Mouse (Mus musculus) embryonic facial prominence, embryonic 13.5 days (tissue): ENCODE data around the gene Ola1. TPM values are rescaled to one million over a fixed set of nuclear protein-coding genes. Genes with fewer than 3 reads are reported as not detected.

Experiments used
- ATAC-seq: fragments of 200-750 bp; cut with Nextera tagmentation; 2 replicates; pipeline ENCODE4 v1.8.0; 2017; ENCODE audit warnings: low read depth; ENCODE audit not compliant: insufficient number of reproducible peaks, insufficient read depth, low FRiP score, low TSS enrichment
- H3K27ac ChIP-seq: fragments of 300-500 bp; sonication (generic); 2 replicates; pipeline ENCODE4 v1.5.1; 2015; ENCODE audit warnings: moderate library complexity, mild to moderate bottlenecking, inconsistent platforms
- H3K27me3 ChIP-seq: fragments of 300-500 bp; sonication (generic); 2 replicates; pipeline ENCODE4 v1.6.1; 2015; ENCODE audit warnings: mild to moderate bottlenecking, inconsistent platforms
- H3K36me3 ChIP-seq: fragments of 300-500 bp; sonication (generic); 2 replicates; pipeline ENCODE4 v1.6.1; 2015; ENCODE audit warnings: mild to moderate bottlenecking, inconsistent platforms
- H3K4me1 ChIP-seq: fragments of 300-500 bp; sonication (generic); 2 replicates; pipeline ENCODE4 v1.6.1; 2015; ENCODE audit warnings: inconsistent platforms
- H3K4me2 ChIP-seq: fragments of 300-500 bp; sonication (generic); 2 replicates; pipeline ENCODE4 v1.6.1; 2015; ENCODE audit warnings: moderate library complexity, mild to moderate bottlenecking, inconsistent platforms
- H3K4me3 ChIP-seq: fragments of 300-500 bp; sonication (generic); 2 replicates; pipeline ENCODE4 v1.5.1; 2015; ENCODE audit warnings: mild to moderate bottlenecking, inconsistent platforms
- H3K9ac ChIP-seq: fragments of 300-500 bp; sonication (generic); 2 replicates; pipeline ENCODE4 v1.6.1; 2015; ENCODE audit warnings: mild to moderate bottlenecking, inconsistent platforms
- H3K9me3 ChIP-seq: fragments of 300-500 bp; sonication (generic); 2 replicates; pipeline ENCODE4 v1.6.1; 2016; ENCODE audit warnings: inconsistent platforms
- WGBS: fragments of 180-500 bp; shearing (Covaris S2); methylation state at CpG from one replicate; pipeline ENCODE4 v1.1.7; 2015; ENCODE audit warnings: mixed read lengths; 5-methylcytosine and 5-hydroxymethylcytosine counted together
- polyA plus RNA-seq: library from polyadenylated mRNA; unstranded; fragments of >200 nt; fragmentation: Nextera tagmentation; extraction: Ambion mirVana; gene quantifications from 2 replicates; pipeline ENCODE4 v1.2.1, GENCODE M21; 2015

The Ola1 gene
- polyA plus RNA-seq, 1 experiment from 2014 or later: 118 TPM

GRCm38 (mm10) chr2:73063911-73064619, 154.7 kb downstream of the Ola1 start:
- no peak for ATAC-seq
- Histone ChIP-seq H3K36me3 (no peaks in the 10 kb centered on the region), H3K9ac (no peak overlapping the region), H3K4me1 (peaks cover 19% of the 10 kb centered on the region), H3K4me2 (no peak overlapping the region), H3K27ac (no peak overlapping the region), H3K9me3 (no peaks in the 10 kb centered on the region), H3K4me3 (no peak overlapping the region), H3K27me3 (no peaks in the 10 kb centered on the region; the same call in 1 of the 2 replicates)
- 79% methylated on average over 14 of the region's 14 CpGs for WGBS

- H3K9me3 ChIP-seq: no peaks in the 10 kb centered on the region
- no peaks in the 10 kb centered on the region for H3K27me3 ChIP-seq
- 54% methylated on average over 6 of the region's 6 CpGs for WGBS
- H3K4me3 ChIP-seq: no peak overlapping the region
- no peak overlapping the region for H3K27ac ChIP-seq
- no peak overlapping the region for H3K4me2 ChIP-seq
- no peaks in the 10 kb centered on the region for H3K4me1 ChIP-seq
- ATAC-seq: no peak
- H3K9ac ChIP-seq: no peak overlapping the region
- H3K36me3 ChIP-seq: no peaks in the 10 kb centered on the region
These were observed 158.5 kb downstream of the Ola1 start for GRCm38 (mm10) chr2:73060259-73060585.

- Histone ChIP-seq H3K4me2 (no peak overlapping the region), H3K9me3 (no peaks in the 10 kb centered on the region), H3K27ac (no peak overlapping the region), H3K4me3 (no peak overlapping the region), H3K9ac (no peak overlapping the region), H3K4me1 (no peaks in the 10 kb centered on the region), H3K36me3 (no peaks in the 10 kb centered on the region), H3K27me3 (no peaks in the 10 kb centered on the region)
- 25% methylated on average over 12 of the region's 12 CpGs for WGBS
- no peak for ATAC-seq
These were observed 159.0 kb downstream of the Ola1 start for GRCm38 (mm10) chr2:73059550-73060258.

- Histone ChIP-seq H3K9ac (no peak overlapping the region), H3K9me3 (no peaks in the 10 kb centered on the region), H3K4me3 (no peak overlapping the region), H3K4me2 (no peak overlapping the region), H3K36me3 (no peaks in the 10 kb centered on the region), H3K4me1 (no peaks in the 10 kb centered on the region), H3K27ac (no peak overlapping the region), H3K27me3 (no peaks in the 10 kb centered on the region)
- no peak for ATAC-seq
- 93% methylated on average over 1 of the region's 1 CpGs for WGBS
These were observed 160.4 kb downstream of the Ola1 start for GRCm38 (mm10) chr2:73058344-73058743.

- H3K4me1 ChIP-seq: no peaks in the 10 kb centered on the region
- H3K36me3 ChIP-seq: no peaks in the 10 kb centered on the region
- H3K9me3 ChIP-seq: no peaks in the 10 kb centered on the region
- no peak overlapping the region for H3K9ac ChIP-seq
- WGBS: 91% methylated on average over 2 of the region's 2 CpGs
- no peak for ATAC-seq
- no peak overlapping the region for H3K27ac ChIP-seq
- H3K4me3 ChIP-seq: no peak overlapping the region
- H3K4me2 ChIP-seq: no peak overlapping the region
- H3K27me3 ChIP-seq: no peaks in the 10 kb centered on the region
These were observed 161.1 kb downstream of the Ola1 start for GRCm38 (mm10) chr2:73057589-73057988.

GRCm38 (mm10) chr2:73056090-73056956, 162.4 kb downstream of the Ola1 start:
- no peak overlapping the region for H3K4me3 ChIP-seq
- no peak overlapping the region for H3K4me2 ChIP-seq
- WGBS: 87% methylated on average over 17 of the region's 17 CpGs
- no peaks in the 10 kb centered on the region for H3K36me3 ChIP-seq
- H3K27me3 ChIP-seq: no peaks in the 10 kb centered on the region
- no peak for ATAC-seq
- no peak overlapping the region for H3K27ac ChIP-seq
- no peaks in the 10 kb centered on the region for H3K4me1 ChIP-seq
- no peak overlapping the region for H3K9ac ChIP-seq
- no peaks in the 10 kb centered on the region for H3K9me3 ChIP-seq

GRCm38 (mm10) chr2:73053791-73054490, 164.8 kb downstream of the Ola1 start:
- H3K4me1 ChIP-seq: peaks cover 5% of the 10 kb centered on the region
- no peaks in the 10 kb centered on the region for H3K9me3 ChIP-seq
- no peak overlapping the region for H3K4me2 ChIP-seq
- H3K27me3 ChIP-seq: no peaks in the 10 kb centered on the region
- ATAC-seq: no peak
- H3K4me3 ChIP-seq: no peak overlapping the region
- WGBS: 90% methylated on average over 9 of the region's 9 CpGs
- H3K9ac ChIP-seq: no peak overlapping the region
- H3K36me3 ChIP-seq: no peaks in the 10 kb centered on the region
- H3K27ac ChIP-seq: no peak overlapping the region

GRCm38 (mm10) chr2:73050401-73050800, 168.3 kb downstream of the Ola1 start:
- Histone ChIP-seq H3K27ac (no peak overlapping the region), H3K4me1 (peaks cover 30% of the 10 kb centered on the region), H3K4me2 (no peak overlapping the region), H3K36me3 (no peaks in the 10 kb centered on the region), H3K4me3 (no peak overlapping the region), H3K9me3 (no peaks in the 10 kb centered on the region), H3K27me3 (no peaks in the 10 kb centered on the region), H3K9ac (no peak overlapping the region)
- WGBS: 94% methylated on average over 8 of the region's 8 CpGs
- ATAC-seq: no peak

- 77% methylated on average over 4 of the region's 4 CpGs for WGBS
- Histone ChIP-seq H3K4me1 (peaks cover 32% of the 10 kb centered on the region), H3K36me3 (no peaks in the 10 kb centered on the region), H3K4me3 (no peak overlapping the region), H3K27ac (no peak overlapping the region), H3K4me2 (no peak overlapping the region), H3K27me3 (no peaks in the 10 kb centered on the region), H3K9ac (no peak overlapping the region), H3K9me3 (no peaks in the 10 kb centered on the region)
- no peak for ATAC-seq
These were observed 168.7 kb downstream of the Ola1 start for GRCm38 (mm10) chr2:73049977-73050376.

GRCm38 (mm10) chr2:73049001-73049684, 169.6 kb downstream of the Ola1 start:
- H3K9me3 ChIP-seq: no peaks in the 10 kb centered on the region
- H3K27me3 ChIP-seq: no peaks in the 10 kb centered on the region
- WGBS: 45% methylated on average over 6 of the region's 6 CpGs
- H3K4me3 ChIP-seq: no peak overlapping the region
- peak overlapping the region; percentile 31 for H3K4me2 ChIP-seq
- H3K9ac ChIP-seq: no peak overlapping the region
- peak overlapping the region; percentile 78 for H3K27ac ChIP-seq
- H3K36me3 ChIP-seq: no peaks in the 10 kb centered on the region
- peaks cover 33% of the 10 kb centered on the region for H3K4me1 ChIP-seq
- no peak for ATAC-seq
